Mouse (Mus musculus) ES-Bruce4 (cell line): ENCODE results near the gene Traf4.

Source experiments
- CTCF ChIP-seq: IDR thresholded peaks from one replicate; pipeline ENCODE4 v1.8.1; 2011; ENCODE audit warnings: low read depth, low read length
- EP300 ChIP-seq: IDR thresholded peaks from 2 replicates; pipeline ENCODE4 v1.6.1; 2011; ENCODE audit warnings: low read depth, low read length; ENCODE audit not compliant: insufficient read depth
- POLR2A ChIP-seq: IDR thresholded peaks from one replicate; pipeline ENCODE4 v1.8.1; 2011; ENCODE audit warnings: low read length; ENCODE audit not compliant: insufficient read depth

GRCm38 (mm10) chr11:78140665-78141064 lies 24.7 kb downstream of the Traf4 start:
- TF ChIP-seq CTCF, result no peak
- TF ChIP-seq POLR2A, result no peak
- TF ChIP-seq EP300, result no peak
